Mouse (Mus musculus): ENCODE data around the gene Mep1a. TPM values are rescaled to one million over a fixed set of nuclear protein-coding genes. Genes with fewer than 3 reads are reported as not detected.

Gene Mep1a
- total RNA-seq, 2 experiments from 2014 or later: not detected

DNA sequence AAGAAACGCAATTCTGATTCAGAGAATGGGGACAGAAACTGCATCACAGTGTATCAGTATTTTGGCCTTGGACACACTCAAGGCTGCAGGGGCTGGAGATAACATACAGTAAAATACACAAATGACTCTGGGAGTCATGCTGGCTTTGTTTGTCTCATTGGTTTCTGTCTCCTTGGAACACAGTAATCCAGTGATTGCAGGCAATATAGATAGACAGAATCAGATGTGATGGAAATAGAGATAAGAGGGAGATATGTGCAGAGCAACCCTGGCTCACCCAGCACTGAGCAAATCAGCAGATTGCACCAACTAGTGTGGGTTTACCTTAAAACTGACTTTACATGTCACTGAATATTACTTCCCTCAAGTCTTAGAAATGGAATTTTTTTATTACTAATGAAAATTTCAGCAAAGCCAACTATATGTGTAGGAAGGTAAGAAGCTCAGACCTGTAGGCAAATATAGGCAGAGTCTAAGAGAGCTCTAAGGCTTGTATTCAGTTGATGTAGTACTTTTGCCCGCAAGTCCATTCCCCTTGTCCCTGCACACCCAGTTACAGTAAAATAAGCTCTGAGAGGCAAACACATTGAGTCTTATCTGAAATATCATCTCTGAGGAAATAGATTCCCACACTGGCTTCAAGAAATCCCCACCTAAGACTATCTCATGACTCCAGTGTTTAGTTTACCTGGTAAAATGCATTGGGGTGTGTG is 14.0 kb downstream of the Mep1a start:
- ATAC-seq (replicated peaks; ENCODE audit: low FRiP score, poor library complexity, severe bottlenecking): no peak

DNA sequence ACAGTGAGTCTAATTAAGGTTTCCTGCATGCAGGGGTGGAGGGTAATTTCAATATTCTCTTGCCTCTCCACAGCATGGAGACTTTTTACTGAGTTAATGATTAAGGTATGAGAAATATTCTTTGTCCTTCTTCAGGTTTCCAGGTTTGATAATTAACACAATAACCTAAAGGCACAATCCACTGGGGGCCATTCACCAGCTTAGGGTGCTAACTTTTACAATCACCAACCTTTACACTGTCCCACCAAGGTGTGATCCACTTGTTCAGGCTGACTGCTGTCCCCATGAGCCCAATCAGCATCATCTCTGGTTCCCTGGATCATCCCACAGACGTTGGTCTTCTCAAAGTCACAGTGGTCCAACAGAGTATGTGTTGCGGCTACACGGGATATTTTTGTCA is 16.6 kb downstream of the Mep1a start:
- ATAC-seq (replicated peaks; ENCODE audit: low FRiP score, poor library complexity, severe bottlenecking): no peak

DNA sequence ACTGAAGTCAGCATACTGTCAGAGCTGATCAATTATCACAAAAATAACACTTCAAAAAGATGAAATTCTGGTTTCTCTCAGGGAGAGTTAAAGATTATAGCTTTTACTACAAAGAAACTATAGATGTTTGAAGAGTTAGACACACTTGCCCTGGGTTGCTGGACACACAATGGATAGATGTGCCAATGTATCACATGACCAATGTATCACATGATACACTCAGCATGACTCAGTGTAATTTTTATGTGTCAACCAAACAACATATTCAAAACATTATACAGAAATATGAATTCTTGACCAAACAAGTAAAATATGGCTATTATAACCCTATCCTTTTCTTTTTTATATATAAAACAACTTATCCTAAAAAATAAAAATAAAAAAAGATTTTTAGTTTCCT is 25.0 kb downstream of the Mep1a start:
- no peak for ATAC-seq (replicated peaks; ENCODE audit: low FRiP score, poor library complexity, severe bottlenecking)

DNA sequence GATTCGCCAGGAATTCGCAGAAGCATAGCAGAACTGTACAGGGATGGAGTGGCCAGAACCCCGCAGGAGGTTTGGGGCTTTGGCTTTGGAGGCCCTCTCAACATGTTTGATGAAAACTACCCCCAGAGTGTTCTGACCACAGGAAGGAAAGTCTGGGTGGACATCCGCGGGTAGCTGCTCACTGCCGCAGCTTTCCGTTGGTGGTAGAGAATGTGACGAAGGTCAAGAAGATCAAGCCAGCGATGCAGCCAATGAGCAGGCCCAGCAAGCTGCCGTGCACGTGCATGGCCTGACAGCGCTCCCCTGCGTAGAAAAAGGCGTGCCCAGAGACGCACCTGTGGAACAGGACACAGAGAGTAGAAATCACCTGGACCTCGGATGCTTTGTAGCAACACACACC is 27.8 kb downstream of the Mep1a start:
- no peak for ATAC-seq (replicated peaks; ENCODE audit: low FRiP score, poor library complexity, severe bottlenecking)

DNA sequence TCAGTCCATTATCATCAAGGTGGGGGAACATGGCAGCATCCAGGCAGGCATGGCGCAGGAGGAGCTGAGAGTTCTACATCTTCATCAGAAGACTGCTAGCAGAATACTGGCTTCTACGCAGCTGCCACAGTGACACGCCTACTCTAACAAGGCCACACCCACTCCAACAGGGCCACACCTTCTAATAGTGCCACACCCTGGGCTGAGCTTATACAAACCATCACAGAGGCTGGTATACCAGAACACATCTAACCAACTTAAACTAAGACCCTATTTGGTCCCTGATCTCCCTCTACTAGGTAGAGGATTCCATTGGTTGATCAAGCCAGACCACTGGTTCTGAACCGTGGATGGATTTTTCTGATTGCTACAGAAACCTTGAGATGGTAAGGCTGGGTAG is 30.1 kb downstream of the Mep1a start:
- no peak for ATAC-seq (replicated peaks; ENCODE audit: low FRiP score, poor library complexity, severe bottlenecking)

DNA sequence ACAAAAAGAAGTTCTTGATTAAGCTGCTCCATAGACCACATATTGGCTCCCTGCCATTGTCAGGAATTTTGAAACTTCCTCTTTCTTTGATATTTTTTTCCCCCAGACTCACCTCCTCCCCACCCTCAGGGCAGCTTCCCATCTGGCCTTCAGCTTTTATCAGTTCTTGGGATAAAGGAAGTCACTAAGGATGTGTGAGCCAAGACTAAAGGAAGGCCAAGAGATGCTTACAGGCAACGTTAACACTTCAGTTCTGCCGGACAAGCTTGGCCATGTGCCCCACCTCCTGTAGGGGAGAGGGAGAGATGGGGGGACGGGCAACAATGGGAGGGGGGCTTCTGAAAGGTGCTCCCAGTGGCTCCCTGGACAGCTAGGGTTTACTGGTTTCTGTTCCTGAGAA is 32.6 kb downstream of the Mep1a start:
- no peak for ATAC-seq (replicated peaks; ENCODE audit: low FRiP score, poor library complexity, severe bottlenecking)

DNA sequence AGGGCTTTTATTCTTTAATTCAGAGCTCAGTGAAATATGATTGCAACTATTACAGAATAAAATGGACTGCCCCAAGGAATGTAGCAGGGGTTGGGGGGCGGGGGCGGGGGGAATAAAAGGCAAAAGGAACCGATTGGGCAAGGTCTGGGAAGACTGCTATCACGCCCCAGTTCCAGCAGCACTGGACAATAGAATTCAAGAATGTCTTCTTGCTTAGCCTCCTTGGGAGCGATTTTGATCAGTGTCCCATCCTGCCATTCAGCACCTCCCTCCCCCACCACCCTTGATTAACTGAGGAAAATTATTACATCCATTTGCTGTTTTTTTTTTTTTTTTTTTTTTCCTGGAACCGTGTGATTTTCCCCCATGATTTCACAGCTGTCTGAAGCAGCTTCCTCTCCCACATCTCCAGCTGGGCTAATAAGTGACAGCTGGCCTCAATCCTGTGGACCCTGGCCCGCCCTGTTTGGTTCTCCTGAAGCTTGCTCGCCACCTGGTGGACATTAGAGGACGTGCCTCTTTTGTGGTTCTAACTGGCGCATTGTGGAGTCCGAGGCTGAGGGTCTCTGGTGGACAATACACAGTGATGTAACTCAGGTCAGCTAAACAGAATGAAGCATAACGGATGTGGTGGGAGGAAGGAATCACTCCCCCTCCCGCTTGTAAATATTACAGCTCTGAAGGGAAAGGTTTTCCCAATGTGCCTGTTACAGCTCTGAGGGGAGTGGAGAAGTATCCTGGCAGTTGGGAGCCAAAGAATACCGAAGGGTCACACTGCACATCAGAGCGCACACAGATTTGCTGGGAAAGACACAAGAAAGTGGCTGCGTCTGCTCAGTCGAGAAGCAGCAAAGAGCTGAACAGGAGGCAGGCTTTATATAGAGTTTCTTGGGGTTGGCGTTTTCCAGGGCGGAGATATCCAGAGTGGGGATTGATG is 42.1 kb downstream of the Mep1a start:
- no peak for ATAC-seq (replicated peaks; ENCODE audit: low FRiP score, poor library complexity, severe bottlenecking)

DNA sequence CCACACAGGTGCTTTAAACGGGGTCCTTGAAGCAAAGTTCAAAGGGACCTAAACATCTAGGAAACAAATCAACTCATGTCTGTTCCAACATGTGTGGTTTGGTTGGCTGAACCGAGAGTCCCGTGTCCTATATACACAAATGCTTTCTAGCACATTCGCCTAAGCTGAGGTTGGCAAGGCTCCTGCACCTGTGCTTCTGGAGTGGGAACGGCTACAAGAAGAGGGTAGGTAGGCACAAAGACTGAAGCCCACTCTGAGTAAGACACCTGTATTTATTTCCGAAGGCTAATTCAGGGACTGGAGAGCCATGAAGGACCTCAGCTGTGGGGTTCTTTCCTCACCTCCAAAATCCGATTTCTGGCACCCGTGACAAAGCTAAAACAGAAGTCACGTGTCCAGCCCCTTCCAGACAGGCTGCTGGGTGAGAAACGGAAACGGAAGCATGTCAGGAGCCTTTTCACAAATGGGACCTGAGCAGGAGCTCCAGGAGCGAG is 42.8 kb downstream of the Mep1a start:
- ATAC-seq (replicated peaks; ENCODE audit: low FRiP score, poor library complexity, severe bottlenecking): no peak

DNA sequence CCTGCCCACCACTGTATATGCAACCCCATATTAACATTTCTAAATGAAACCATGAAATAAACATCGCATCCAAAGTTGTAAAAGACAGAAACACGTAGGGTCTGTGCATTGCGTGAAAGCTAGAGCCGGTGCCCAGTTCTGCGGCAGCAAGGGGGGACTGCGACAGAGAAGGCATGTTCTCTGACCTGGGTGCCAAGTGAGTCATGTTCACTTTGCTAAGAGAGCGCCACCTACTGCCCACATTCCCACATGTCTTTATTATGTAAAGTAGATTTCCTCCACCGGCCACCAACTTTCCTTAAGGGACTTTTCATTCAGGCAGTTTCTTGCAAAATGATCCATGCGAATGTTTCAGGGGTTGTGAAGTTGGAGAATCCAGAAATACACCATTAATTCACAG is 44.0 kb downstream of the Mep1a start:
- ATAC-seq (replicated peaks; ENCODE audit: low FRiP score, poor library complexity, severe bottlenecking): no peak; the same call in 1 of the 2 replicates

DNA sequence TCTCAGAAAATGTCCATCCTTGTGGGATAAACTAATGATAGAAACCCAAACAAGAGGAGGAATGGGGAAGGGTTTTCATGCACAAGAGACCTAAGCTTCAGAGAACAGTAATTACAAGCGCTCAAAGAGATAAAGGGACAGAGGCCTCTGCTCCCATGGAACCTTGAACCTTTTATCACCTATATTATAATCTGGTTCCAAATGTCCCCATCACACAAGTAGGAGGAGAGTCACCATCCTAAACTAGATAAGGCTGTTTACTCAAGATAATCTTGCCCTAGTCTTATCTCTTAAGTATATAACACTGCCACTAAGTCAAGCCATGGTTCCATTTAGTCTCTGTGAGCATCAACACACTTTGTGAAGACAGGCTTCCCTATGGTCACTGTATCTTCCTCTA is 51.4 kb downstream of the Mep1a start:
- ATAC-seq (replicated peaks; ENCODE audit: low FRiP score, poor library complexity, severe bottlenecking): no peak

DNA sequence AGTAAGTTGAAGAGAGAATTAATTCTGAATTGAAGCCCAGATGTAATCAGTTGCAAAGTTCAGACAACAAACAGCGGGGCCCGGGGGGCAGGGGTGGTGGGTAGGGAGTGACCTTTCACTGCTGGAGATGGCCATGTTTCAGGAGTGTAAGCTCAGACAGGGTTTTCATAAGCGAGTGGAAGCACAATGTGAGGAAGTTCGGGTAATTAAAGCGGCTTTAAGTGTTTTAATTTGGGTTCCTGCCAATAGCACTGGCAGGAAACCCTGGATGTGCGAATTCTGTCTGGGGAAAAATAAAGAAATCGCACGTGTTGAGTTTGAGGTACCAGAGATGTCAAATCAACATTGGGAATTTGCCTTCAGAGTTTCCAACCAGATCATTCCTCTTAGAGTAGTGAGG is 68.1 kb downstream of the Mep1a start:
- no peak for ATAC-seq (replicated peaks; ENCODE audit: low FRiP score, poor library complexity, severe bottlenecking)

DNA sequence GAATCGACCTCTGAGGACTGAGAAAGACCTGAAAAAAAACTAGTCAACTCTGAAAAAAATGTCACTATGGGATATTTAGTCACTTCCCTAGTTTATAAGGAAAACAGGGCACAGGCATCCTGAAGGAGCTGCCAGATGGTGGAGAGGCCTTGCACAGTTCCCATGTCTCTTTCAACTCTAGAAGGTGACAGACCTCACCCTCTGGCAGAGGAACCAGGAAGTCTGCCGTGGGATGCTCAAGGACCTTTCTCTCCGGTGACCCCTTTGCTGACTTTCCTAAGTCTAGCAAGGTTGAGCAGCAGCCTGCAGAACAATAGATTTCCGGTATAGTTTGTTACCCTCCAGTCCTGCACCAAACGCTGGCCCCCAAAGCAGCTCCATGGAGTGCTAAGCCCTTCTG is 70.9 kb downstream of the Mep1a start:
- ATAC-seq (replicated peaks; ENCODE audit: low FRiP score, poor library complexity, severe bottlenecking): no peak

Other genes starting within 250 kb of the Mep1a start
- not detected in 2 replicates for gene Adgrf1, start 232.5 kb downstream of the Mep1a start, total RNA-seq (2015; ENCODE audit: low replicate concordance)
- not detected in 2 replicates for gene Adgrf1, start 232.5 kb downstream of the Mep1a start, total RNA-seq (2017; ENCODE audit: low replicate concordance)
- gene Adgrf5, start 142.4 kb downstream of the Mep1a start, total RNA-seq (2015; ENCODE audit: low replicate concordance): 0.21 and 0.38 TPM in 2 replicates
- 0.85 and 0.98 TPM in 2 replicates for gene Adgrf5, start 142.4 kb downstream of the Mep1a start, total RNA-seq (2017; ENCODE audit: low replicate concordance)
- not detected in 2 replicates for gene Ankrd66, start 40.8 kb upstream of the Mep1a start, total RNA-seq (2015; ENCODE audit: low replicate concordance)
- gene Ankrd66, start 40.8 kb upstream of the Mep1a start, total RNA-seq (2017; ENCODE audit: low replicate concordance): 0.56 TPM in 1 of 2 replicates, not detected in the other
- 11.5 and 12.1 TPM in 2 replicates for gene Pla2g7, start 65.3 kb upstream of the Mep1a start, total RNA-seq (2015; ENCODE audit: low replicate concordance)
- gene Pla2g7, start 65.3 kb upstream of the Mep1a start, total RNA-seq (2017; ENCODE audit: low replicate concordance): 7.0 and 7.8 TPM in 2 replicates
- not detected in 2 replicates for gene Tdrd6, start 127.5 kb upstream of the Mep1a start, total RNA-seq (2015; ENCODE audit: low replicate concordance)
- gene Tdrd6, start 127.5 kb upstream of the Mep1a start, total RNA-seq (2017; ENCODE audit: low replicate concordance): not detected in 2 replicates
- 0.42 TPM in 1 of 2 replicates, not detected in the other for gene Slc25a27, start 164.4 kb upstream of the Mep1a start, total RNA-seq (2015; ENCODE audit: low replicate concordance)
- 0.42 and 1.3 TPM in 2 replicates for gene Slc25a27, start 164.4 kb upstream of the Mep1a start, total RNA-seq (2017; ENCODE audit: low replicate concordance)
- gene Cyp39a1, start 164.6 kb upstream of the Mep1a start, total RNA-seq (2015; ENCODE audit: low replicate concordance): 0.63 TPM in 1 of 2 replicates, not detected in the other
- gene Cyp39a1, start 164.6 kb upstream of the Mep1a start, total RNA-seq (2017; ENCODE audit: low replicate concordance): 0.17 and 1.5 TPM in 2 replicates

Measured in erythroblast, adult 5-6 weeks (primary cell).